In the genomic region with DNA sequence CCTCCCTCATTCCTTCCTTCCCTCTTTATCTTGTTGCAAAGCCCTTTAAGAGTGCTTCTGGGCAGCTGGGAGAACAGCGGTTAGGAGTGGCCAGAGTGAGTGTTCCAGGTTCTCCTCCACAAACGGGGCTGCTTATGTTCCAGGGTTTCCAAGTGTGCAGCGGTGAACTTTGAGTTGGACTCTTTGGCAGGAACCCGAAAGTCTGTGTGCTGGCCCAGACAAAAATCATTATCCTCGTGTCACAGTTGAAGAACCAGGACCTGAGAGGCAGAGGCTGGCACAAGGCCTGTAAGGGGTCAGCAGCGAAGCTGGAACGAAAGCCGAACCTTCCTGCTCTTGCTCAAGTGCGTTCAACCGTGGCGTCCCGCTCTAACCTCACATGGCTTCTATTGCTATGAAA, we compare ENCODE assay signal across 18 mouse cellular contexts. TPM values are rescaled to one million over a fixed set of nuclear protein-coding genes. Genes with fewer than 3 reads are reported as not detected.
DNase-seq lines count a peak whose midpoint lies in the region; ATAC-seq lines count a peak whose summit lies in the region.
"Had no signal": no experiment of that assay in that cellular context is flagged by ENCODE, and none has a peak within 500 bp of the region (broad histone marks: within the 10 kb centered on the region; RNA-seq: fewer than 3 reads in every experiment).

No protein-coding gene starts in this region.

- H3K36me3 ChIP-seq in heart, embryonic 15.5 days, result no peaks in the 10 kb centered on the region
- H3K36me3 ChIP-seq in kidney, embryonic 16.5 days (ENCODE audit: insufficient read depth, low read length), result no peaks in the 10 kb centered on the region
- H3K36me3 ChIP-seq in forebrain, embryonic 13.5 days (ENCODE audit: poor library complexity, severe bottlenecking), result no peaks in the 10 kb centered on the region
- H3K36me3 ChIP-seq: G1E; hindbrain, embryonic 13.5 days; intestine, embryonic 15.5 days; liver, embryonic 13.5 days had no signal

- intact Hi-C loops in heart, postnatal 10 days (cut with DNase I), result no loop called here
- intact Hi-C loops in gastrocnemius, postnatal 36 days (cut with DNase I), result no loop called here

- no peak overlapping the region for H3K4me2 ChIP-seq in heart, embryonic 15.5 days
- H3K4me2 ChIP-seq in kidney, embryonic 16.5 days (replicated peaks; ENCODE audit: low read depth, low read length), result no peak overlapping the region
- H3K4me2 ChIP-seq in forebrain, embryonic 13.5 days, result no peak overlapping the region
- H3K4me2 ChIP-seq: hindbrain, embryonic 13.5 days; intestine, embryonic 15.5 days; liver, embryonic 13.5 days had no signal

- no peak for ATAC-seq in heart, embryonic 15.5 days (replicated peaks; ENCODE audit: insufficient number of reproducible peaks, insufficient read depth, low FRiP score, low read depth)
- ATAC-seq in kidney, embryonic 16.5 days (ENCODE audit: low FRiP score, low TSS enrichment), result peak; percentile 74
- no peak for ATAC-seq in forebrain, embryonic 13.5 days
- ATAC-seq: forebrain, postnatal 0 days; intestine, embryonic 15.5 days had no signal

- no peak overlapping the region for H3K9ac ChIP-seq in heart, embryonic 15.5 days
- no peak overlapping the region for H3K9ac ChIP-seq in kidney, embryonic 16.5 days (replicated peaks; ENCODE audit: low read length)
- no peak overlapping the region for H3K9ac ChIP-seq in forebrain, embryonic 13.5 days
- H3K9ac ChIP-seq: forebrain, postnatal 0 days; hindbrain, embryonic 13.5 days; intestine, embryonic 15.5 days; liver, embryonic 13.5 days had no signal

- no peaks in the 10 kb centered on the region for H3K9me3 ChIP-seq in heart, embryonic 15.5 days (replicated peaks)
- H3K9me3 ChIP-seq in kidney, embryonic 16.5 days (ENCODE audit: low read length), result no peaks in the 10 kb centered on the region
- H3K9me3 ChIP-seq in forebrain, embryonic 13.5 days (replicated peaks), result no peaks in the 10 kb centered on the region
- H3K9me3 ChIP-seq: G1E; hindbrain, embryonic 13.5 days; intestine, embryonic 15.5 days; liver, embryonic 13.5 days had no signal

- DNase-seq in heart, postnatal 10 days, result no peak
- peak; percentile 10 for DNase-seq in urinary bladder, postnatal 14 days (ENCODE audit: low spot score)
- DNase-seq in urinary bladder, postnatal 25 days (ENCODE audit: low spot score), result no peak
- DNase-seq in Muller cell, postnatal 12 days (ENCODE audit: inconsistent ontology term), result no peak
- no peak for DNase-seq in gastrocnemius, postnatal 36 days
- DNase-seq: cerebellum, postnatal 25 days; forebrain, postnatal 0 days; gastrocnemius, postnatal 25 days; liver, embryonic 13.5 days; midbrain, embryonic 14.5 days; right cerebral cortex, postnatal 4 days; thymus, adult 2 months had no signal

- peaks cover 18% of the 10 kb centered on the region for H3K4me1 ChIP-seq in heart, embryonic 15.5 days (replicated peaks)
- H3K4me1 ChIP-seq in kidney, embryonic 16.5 days (ENCODE audit: insufficient read depth, low read length), result peaks cover 26% of the 10 kb centered on the region
- H3K4me1 ChIP-seq in forebrain, embryonic 13.5 days, result no peaks in the 10 kb centered on the region
- H3K4me1 ChIP-seq: hindbrain, embryonic 13.5 days; liver, embryonic 13.5 days had no signal

- H3K27ac ChIP-seq in heart, embryonic 15.5 days, result 0 out of 2 replicates have a peak overlapping the region, but pooled peaks have one; percentile 7
- H3K27ac ChIP-seq in kidney, embryonic 16.5 days (ENCODE audit: low read length), result peak overlapping the region; percentile 57; the same call in 1 of the 2 replicates
- no peak overlapping the region for H3K27ac ChIP-seq in forebrain, embryonic 13.5 days
- H3K27ac ChIP-seq: hindbrain, embryonic 13.5 days; intestine, embryonic 15.5 days; liver, embryonic 13.5 days had no signal

- WGBS in heart, embryonic 15.5 days, result 63% methylated on average over 12 of the region's 12 CpGs
- 47% methylated on average over 12 of the region's 12 CpGs for WGBS in kidney, embryonic 16.5 days
- 88% methylated on average over 12 of the region's 12 CpGs for WGBS in forebrain, embryonic 13.5 days

- no peak overlapping the region for H3K4me3 ChIP-seq in heart, embryonic 15.5 days
- no peak overlapping the region for H3K4me3 ChIP-seq in kidney, embryonic 16.5 days (ENCODE audit: low read length)
- no peak overlapping the region for H3K4me3 ChIP-seq in forebrain, embryonic 13.5 days
- H3K4me3 ChIP-seq: hindbrain, embryonic 13.5 days; intestine, embryonic 15.5 days; liver, embryonic 13.5 days had no signal

- H3K27me3 ChIP-seq in heart, embryonic 15.5 days, result no peaks in the 10 kb centered on the region
- H3K27me3 ChIP-seq in kidney, embryonic 16.5 days (ENCODE audit: insufficient read depth, low read length), result no peaks in the 10 kb centered on the region
- no peaks in the 10 kb centered on the region for H3K27me3 ChIP-seq in forebrain, embryonic 13.5 days
- H3K27me3 ChIP-seq: hindbrain, embryonic 13.5 days; intestine, embryonic 15.5 days; liver, embryonic 13.5 days had no signal

RNA-seq across cellular contexts. Expression of gene Syne2, which starts 28.6 kb away (rescaled TPM):
- 38.7 and 45.7 TPM in 2 replicates for polyA plus RNA-seq in heart, embryonic 15.5 days (2015; fragmentation: Nextera tagmentation; extraction: Ambion mirVana)
- 10 to 100 TPM; 55.8 to 59.1 TPM for total RNA-seq in heart, postnatal 10 days (2021)
- polyA plus RNA-seq in kidney, embryonic 16.5 days (2015; fragmentation: Nextera tagmentation; extraction: Ambion mirVana), result 58.7 and 61.9 TPM in 2 replicates
- polyA plus RNA-seq in forebrain, embryonic 13.5 days (2015; fragmentation: Nextera tagmentation; extraction: Ambion mirVana), result 137 TPM in 2 replicates
- total RNA-seq in gastrocnemius, postnatal 36 days (2021), result 10 to 100 TPM; 14.3 to 15.5 TPM
- polyA plus RNA-seq: G1E had no signal
